Mouse (Mus musculus) stomach, embryonic 14.5 days (tissue): ENCODE results near the gene Metap1d. TPM values are rescaled to one million over a fixed set of nuclear protein-coding genes. Genes with fewer than 3 reads are reported as not detected.

Experiments used
- ATAC-seq: fragments of 200-750 bp; cut with Nextera tagmentation; 2 replicates; pipeline ENCODE4 v1.8.0; 2017; ENCODE audit warnings: low read depth, moderate TSS enrichment; ENCODE audit not compliant: insufficient number of reproducible peaks, insufficient read depth, low FRiP score
- H3K27ac ChIP-seq: fragments of 300-500 bp; sonication (generic); 2 replicates; pipeline ENCODE4 v1.5.1; 2014; ENCODE audit warnings: mild to moderate bottlenecking, low read length, moderate library complexity, mixed read lengths
- H3K27me3 ChIP-seq: fragments of 300-500 bp; sonication (generic); 2 replicates; pipeline ENCODE4 v1.6.1; 2014; ENCODE audit warnings: low read length, control low read depth, mixed read lengths; ENCODE audit not compliant: control insufficient read depth, insufficient read depth
- H3K36me3 ChIP-seq: fragments of 300-500 bp; sonication (generic); 2 replicates; pipeline ENCODE4 v1.6.1; 2014; ENCODE audit warnings: mild to moderate bottlenecking, control low read depth, low read length, moderate library complexity, mixed read lengths; ENCODE audit not compliant: control insufficient read depth, insufficient read depth
- H3K4me1 ChIP-seq: fragments of 300-500 bp; sonication (generic); 2 replicates; pipeline ENCODE4 v1.6.1; 2014; ENCODE audit warnings: low read length, control low read depth, mixed read lengths; ENCODE audit not compliant: control insufficient read depth, insufficient read depth
- H3K4me2 ChIP-seq: fragments of 300-500 bp; sonication (generic); replicated peaks from 2 replicates; pipeline ENCODE4 v1.6.1; 2014; ENCODE audit warnings: low read depth, low read length, control low read depth
- H3K4me3 ChIP-seq: fragments of 300-500 bp; sonication (generic); 2 replicates; pipeline ENCODE4 v1.5.1; 2014; ENCODE audit warnings: low read depth, low read length, control low read depth
- H3K9ac ChIP-seq: fragments of 300-500 bp; sonication (generic); replicated peaks from 2 replicates; pipeline ENCODE4 v1.6.1; 2014; ENCODE audit warnings: low read depth, mild to moderate bottlenecking, control low read depth, low read length, moderate library complexity, mixed read lengths
- H3K9me3 ChIP-seq: fragments of 300-500 bp; sonication (generic); 2 replicates; pipeline ENCODE4 v1.6.1; 2016; ENCODE audit warnings: low read depth, low read length, control low read depth; ENCODE audit not compliant: control insufficient read depth
- WGBS: fragments of 180-500 bp; shearing (Covaris S2); extraction: QIAGEN DNeasy Blood & Tissue Kit; methylation state at CpG from one replicate; pipeline ENCODE4 v1.1.7; 2014; 5-methylcytosine and 5-hydroxymethylcytosine counted together
- polyA plus RNA-seq: library from polyadenylated mRNA; unstranded; fragments of >200 nt; fragmentation: Nextera tagmentation; extraction: Ambion mirVana; gene quantifications from 2 replicates; pipeline ENCODE4 v1.2.1, GENCODE M21; 2014

Gene Metap1d
- polyA plus RNA-seq, 1 experiment from 2014 or later: 52.9 TPM

- no peak overlapping the region for H3K27ac ChIP-seq
- no peak overlapping the region for H3K9ac ChIP-seq
- WGBS: under 1% methylated on average over 30 of the region's 30 CpGs
- peak; percentile 23; the same call in 1 of the 2 replicates for ATAC-seq
- H3K4me2 ChIP-seq: 0 out of 2 replicates have a peak overlapping the region, but pooled peaks have one; percentile 5
- H3K27me3 ChIP-seq: peaks cover 68% of the 10 kb centered on the region
- H3K36me3 ChIP-seq: no peaks in the 10 kb centered on the region
- H3K4me3 ChIP-seq: peak overlapping the region; percentile 34; the same call in 1 of the 2 replicates
- no peaks in the 10 kb centered on the region for H3K9me3 ChIP-seq
- H3K4me1 ChIP-seq: peaks cover 14% of the 10 kb centered on the region
Measured at GRCm38 (mm10) chr2:71542816-71543301, 89.8 kb downstream of the Metap1d start.

GRCm38 (mm10) chr2:71543531-71543930, 90.5 kb downstream of the Metap1d start:
- Histone ChIP-seq H3K27me3 (peaks cover 66% of the 10 kb centered on the region), H3K4me1 (peaks cover 14% of the 10 kb centered on the region), H3K9ac (no peak overlapping the region), H3K27ac (no peak overlapping the region), H3K4me2 (no peak overlapping the region), H3K9me3 (no peaks in the 10 kb centered on the region), H3K4me3 (peak overlapping the region; percentile 34; the same call in 1 of the 2 replicates), H3K36me3 (no peaks in the 10 kb centered on the region)
- ATAC-seq: no peak
- 2% methylated on average over 9 of the region's 9 CpGs for WGBS

GRCm38 (mm10) chr2:71543948-71544347, 90.9 kb downstream of the Metap1d start:
- Histone ChIP-seq H3K27me3 (peaks cover 64% of the 10 kb centered on the region), H3K9me3 (no peaks in the 10 kb centered on the region), H3K27ac (no peak overlapping the region), H3K4me1 (peaks cover 14% of the 10 kb centered on the region), H3K36me3 (no peaks in the 10 kb centered on the region), H3K9ac (0 out of 2 replicates have a peak overlapping the region, but pooled peaks have one; percentile 18), H3K4me3 (peak overlapping the region; percentile 34), H3K4me2 (0 out of 2 replicates have a peak overlapping the region, but pooled peaks have one; percentile 4)
- no peak for ATAC-seq
- WGBS: under 1% methylated on average over 20 of the region's 20 CpGs

- 0 out of 2 replicates have a peak overlapping the region, but pooled peaks have one; percentile 18 for H3K9ac ChIP-seq
- ATAC-seq: no peak
- H3K27me3 ChIP-seq: peaks cover 64% of the 10 kb centered on the region
Measured at GRCm38 (mm10) chr2:71544391-71545285, 91.6 kb downstream of the Metap1d start.

GRCm38 (mm10) chr2:71545401-71545881, 92.4 kb downstream of the Metap1d start:
- under 1% methylated on average over 32 of the region's 32 CpGs for WGBS
- Histone ChIP-seq H3K36me3 (no peaks in the 10 kb centered on the region), H3K4me3 (peak overlapping the region; percentile 34), H3K4me1 (peaks cover 10% of the 10 kb centered on the region), H3K27ac (no peak overlapping the region; the same call in 1 of the 2 replicates), H3K9me3 (no peaks in the 10 kb centered on the region), H3K9ac (no peak overlapping the region; the same call in 1 of the 2 replicates), H3K4me2 (peak overlapping the region; percentile 68; the same call in 1 of the 2 replicates), H3K27me3 (peaks cover 63% of the 10 kb centered on the region)
- no peak for ATAC-seq

More at GRCm38 (mm10) chr2:71544391-71545285, 91.6 kb downstream of the Metap1d start:
- H3K4me1 ChIP-seq: peaks cover 13% of the 10 kb centered on the region
- WGBS: 1% methylated on average over 61 of the region's 61 CpGs
- no peaks in the 10 kb centered on the region for H3K36me3 ChIP-seq
- H3K9me3 ChIP-seq: no peaks in the 10 kb centered on the region
- H3K4me3 ChIP-seq: peak overlapping the region; percentile 34
- peak overlapping the region; percentile 39; the same call in 1 of the 2 replicates for H3K27ac ChIP-seq
- 0 out of 2 replicates have a peak overlapping the region, but pooled peaks have one; percentile 4 for H3K4me2 ChIP-seq

GRCm38 (mm10) chr2:71545882-71546639, 93.0 kb downstream of the Metap1d start:
- peaks cover 62% of the 10 kb centered on the region for H3K27me3 ChIP-seq
- H3K36me3 ChIP-seq: no peaks in the 10 kb centered on the region
- H3K4me1 ChIP-seq: peaks cover 10% of the 10 kb centered on the region
- H3K4me2 ChIP-seq: peak overlapping the region; percentile 68
- ATAC-seq: peak; percentile 31; the same call in 1 of the 2 replicates
- H3K4me3 ChIP-seq: peak overlapping the region; percentile 34
- no peaks in the 10 kb centered on the region for H3K9me3 ChIP-seq
- H3K27ac ChIP-seq: no peak overlapping the region; the same call in 1 of the 2 replicates
- 0 out of 2 replicates have a peak overlapping the region, but pooled peaks have one; percentile 21 for H3K9ac ChIP-seq
- WGBS: under 1% methylated on average over 58 of the region's 59 CpGs

- Histone ChIP-seq H3K4me2 (peak within 1 kb of the TSS; percentile 68), H3K4me3 (peak within 1 kb of the TSS; percentile 34), H3K27me3 (peaks cover 62% of the 10 kb centered on the region), H3K4me1 (peaks cover 10% of the 10 kb centered on the region), H3K36me3 (no peaks in the 10 kb centered on the region), H3K9me3 (no peaks in the 10 kb centered on the region), H3K27ac (no peak within 1 kb of the TSS; the same call in 1 of the 2 replicates), H3K9ac (0 out of 2 replicates have a peak within 1 kb of the TSS, but pooled peaks have one; percentile 21)
- ATAC-seq: 0 out of 2 replicates have a peak, but pooled peaks have one; percentile 46
- WGBS: 0% methylated on average over 37 of the region's 37 CpGs
Measured at GRCm38 (mm10) chr2:71546640-71547071, 93.6 kb downstream of the Metap1d start, which contains the start of gene Dlx2. Gene Dlx2 (minus strand): TSS chr2:71546754.
